Mouse (Mus musculus) heart, embryonic 12.5 days (tissue): ENCODE results near the gene Ifi211. TPM values are rescaled to one million over a fixed set of nuclear protein-coding genes. Genes with fewer than 3 reads are reported as not detected.
"Not testable (repeated sequence)": the region's sequence is repeated elsewhere in the genome, so short reads cannot be mapped to it uniquely, and the experiment has no call there.

Experiments used
- ATAC-seq: fragments of 200-750 bp; cut with Nextera tagmentation; 2 replicates; pipeline ENCODE4 v1.8.0; 2017; ENCODE audit warnings: moderate TSS enrichment, moderate library complexity; ENCODE audit not compliant: insufficient number of reproducible peaks, low FRiP score
- H3K27ac ChIP-seq: fragments of 300-500 bp; sonication (generic); 2 replicates; pipeline ENCODE4 v1.5.1; 2016; ENCODE audit warnings: mild to moderate bottlenecking, moderate library complexity; ENCODE audit not compliant: poor library complexity, severe bottlenecking
- H3K27me3 ChIP-seq: fragments of 300-500 bp; sonication (generic); replicated peaks from 2 replicates; pipeline ENCODE4 v1.6.1; 2016; ENCODE audit warnings: mild to moderate bottlenecking, moderate library complexity
- H3K36me3 ChIP-seq: fragments of 300-500 bp; sonication (generic); 2 replicates; pipeline ENCODE4 v1.6.1; 2016; ENCODE audit warnings: mild to moderate bottlenecking, moderate library complexity
- H3K4me1 ChIP-seq: fragments of 300-500 bp; sonication (generic); replicated peaks from 2 replicates; pipeline ENCODE4 v1.6.1; 2016; ENCODE audit warnings: mild to moderate bottlenecking
- H3K4me2 ChIP-seq: fragments of 300-500 bp; sonication (generic); 2 replicates; pipeline ENCODE4 v1.6.1; 2016; ENCODE audit warnings: mild to moderate bottlenecking, moderate library complexity
- H3K4me3 ChIP-seq: fragments of 300-500 bp; sonication (generic); 2 replicates; pipeline ENCODE4 v1.5.1; 2016; ENCODE audit warnings: mild to moderate bottlenecking
- H3K9ac ChIP-seq: fragments of 300-500 bp; sonication (generic); 2 replicates; pipeline ENCODE4 v1.6.1; 2016; ENCODE audit warnings: mild to moderate bottlenecking, moderate library complexity
- H3K9me3 ChIP-seq: fragments of 300-500 bp; sonication (generic); replicated peaks from 2 replicates; pipeline ENCODE4 v1.6.1; 2016; ENCODE audit warnings: mild to moderate bottlenecking, moderate library complexity
- WGBS: fragments of 180-500 bp; shearing (Covaris S2); methylation state at CpG from one replicate; pipeline ENCODE4 v1.1.7; 2016; 5-methylcytosine and 5-hydroxymethylcytosine counted together
- polyA plus RNA-seq: library from polyadenylated mRNA; unstranded; fragments of >200 nt; fragmentation: Nextera tagmentation; extraction: Ambion mirVana; gene quantifications from 2 replicates; pipeline ENCODE4 v1.2.1, GENCODE M21; 2016

The Ifi211 gene
- polyA plus RNA-seq, 1 experiment from 2014 or later = 3.4 TPM

DNA sequence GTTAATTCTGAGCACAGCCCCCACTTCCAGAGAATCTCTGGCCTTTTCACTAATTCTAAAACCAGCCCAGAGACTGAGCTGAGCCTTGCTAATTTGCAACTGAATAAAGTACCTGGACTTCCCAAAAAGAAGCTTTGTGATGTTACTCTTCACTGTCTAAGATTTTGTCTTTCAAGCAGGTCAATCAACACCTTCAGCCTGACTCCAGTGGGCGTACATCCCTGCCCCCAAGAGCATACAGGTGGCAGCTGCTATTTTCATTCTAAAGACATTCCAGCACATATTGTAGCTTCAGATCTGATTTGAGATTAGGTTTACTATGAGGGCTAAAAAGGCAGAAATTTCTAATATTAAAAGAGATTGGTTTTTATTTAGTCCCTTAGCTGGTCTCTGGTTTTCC, 44.3 kb downstream of the Ifi211 start:
- H3K27ac ChIP-seq, H3K27me3 ChIP-seq, H3K9ac ChIP-seq, H3K4me1 ChIP-seq, H3K4me2 ChIP-seq, H3K36me3 ChIP-seq, H3K9me3 ChIP-seq, H3K4me3 ChIP-seq, ATAC-seq: not testable (repeated sequence)
- WGBS = 72% methylated on average over 1 of the region's 1 CpGs

DNA sequence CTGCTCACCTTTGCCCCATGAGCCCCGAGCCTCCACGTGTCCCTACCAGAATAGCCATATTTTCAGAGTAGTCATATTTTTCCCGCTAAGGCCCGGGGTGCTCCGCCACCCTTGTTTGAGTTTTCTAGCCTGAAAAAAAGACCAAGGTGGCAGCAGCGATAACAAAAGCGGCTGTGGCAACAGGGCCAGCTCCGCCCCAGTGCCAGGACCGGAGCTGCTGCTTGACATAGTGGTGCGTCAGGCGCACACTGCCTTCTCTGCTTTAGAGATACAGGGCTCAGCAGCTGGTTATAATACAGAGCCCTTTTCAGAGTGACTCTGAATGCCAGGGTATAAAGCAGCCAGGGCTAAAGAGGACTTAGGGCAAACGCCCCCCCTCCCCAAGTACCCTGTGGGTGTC, 46.3 kb downstream of the Ifi211 start:
- H3K4me3 ChIP-seq = no peak overlapping the region
- no peak for ATAC-seq

DNA sequence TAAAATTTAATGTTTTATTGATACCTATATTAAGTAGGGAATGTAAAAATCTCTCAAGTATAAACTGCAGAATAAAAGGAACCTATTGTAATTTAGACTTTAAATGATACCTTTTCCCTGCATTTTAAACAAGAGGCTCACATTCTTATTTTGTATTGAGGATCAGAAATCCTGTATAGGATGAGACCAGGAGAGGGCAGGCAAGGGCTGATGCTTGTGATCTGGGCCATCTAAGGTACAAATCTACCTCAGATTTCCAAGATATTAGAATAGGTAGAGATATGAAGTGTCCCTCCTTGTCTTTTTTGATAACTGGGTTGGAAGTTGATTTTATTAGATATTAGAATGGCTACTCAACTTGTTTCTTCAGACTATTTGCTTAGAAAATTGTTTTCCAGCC, 59.1 kb downstream of the Ifi211 start:
- H3K27ac ChIP-seq, H3K36me3 ChIP-seq, ATAC-seq, H3K4me3 ChIP-seq, H3K4me1 ChIP-seq, H3K27me3 ChIP-seq, H3K9me3 ChIP-seq, H3K4me2 ChIP-seq, H3K9ac ChIP-seq: not testable (repeated sequence)

More for the DNA sequence above, 46.3 kb downstream of the Ifi211 start:
- Histone ChIP-seq H3K27me3 (no peaks in the 10 kb centered on the region), H3K4me1 (no peaks in the 10 kb centered on the region), H3K36me3 (no peaks in the 10 kb centered on the region), H3K4me2 (no peak overlapping the region), H3K9ac (no peak overlapping the region), H3K9me3 (peaks cover 5% of the 10 kb centered on the region), H3K27ac (no peak overlapping the region)
- 77% methylated on average over 12 of the region's 12 CpGs for WGBS

DNA sequence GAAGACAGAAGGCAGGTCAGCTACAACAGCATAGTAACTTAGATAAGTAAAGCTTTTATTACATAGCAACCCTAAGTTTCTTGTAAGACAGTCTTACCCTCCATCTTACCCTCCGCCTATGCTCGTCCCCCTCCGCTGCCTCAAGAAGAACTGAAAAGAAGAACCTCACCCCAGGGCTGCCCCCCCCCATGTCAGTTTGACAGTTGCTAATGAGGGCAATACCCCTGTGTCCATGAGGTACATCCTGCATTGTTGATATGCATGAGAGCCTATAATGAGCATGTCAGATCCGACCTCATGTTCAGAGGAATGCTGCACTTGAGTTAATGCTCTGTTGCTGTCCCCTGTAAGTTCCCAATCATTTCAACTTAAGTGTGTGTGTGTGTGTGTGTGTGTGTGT, 60.0 kb downstream of the Ifi211 start:
- not testable (repeated sequence) for H3K4me1 ChIP-seq
- 58% methylated on average over 4 of the region's 4 CpGs for WGBS

More for the DNA sequence above, 60.0 kb downstream of the Ifi211 start:
- not testable (repeated sequence) for H3K9ac ChIP-seq, H3K4me3 ChIP-seq, H3K9me3 ChIP-seq, H3K27me3 ChIP-seq, ATAC-seq, H3K4me2 ChIP-seq, H3K36me3 ChIP-seq, H3K27ac ChIP-seq

Other genes starting within 250 kb of the Ifi211 start
- 0.06 TPM in 2 replicates for gene Ifi208, start 239.4 kb downstream of the Ifi211 start, polyA plus RNA-seq
- gene Ifi207, start 171.3 kb downstream of the Ifi211 start, polyA plus RNA-seq = 0.15 and 0.30 TPM in 2 replicates
- gene Ifi204, start 146.1 kb downstream of the Ifi211 start, polyA plus RNA-seq = 0.37 and 0.81 TPM in 2 replicates
- gene Mndal, start 29.4 kb upstream of the Ifi211 start, polyA plus RNA-seq = 3.3 and 4.1 TPM in 2 replicates
- 0.18 and 0.35 TPM in 2 replicates for gene Ifi203, start 29.6 kb upstream of the Ifi211 start, polyA plus RNA-seq
- not detected in 2 replicates for gene Ifi202b, start 69.7 kb upstream of the Ifi211 start, polyA plus RNA-seq
- 2.4 and 2.9 TPM in 2 replicates for gene Ifi205, start 118.8 kb upstream of the Ifi211 start, polyA plus RNA-seq
- gene Olfr433, start 127.7 kb upstream of the Ifi211 start, polyA plus RNA-seq = 0.05 TPM in 1 of 2 replicates, not detected in the other
- not detected in 2 replicates for gene Olfr432, start 136.2 kb upstream of the Ifi211 start, polyA plus RNA-seq
- not detected in 2 replicates for gene Olfr430, start 153.6 kb upstream of the Ifi211 start, polyA plus RNA-seq
- not detected in 2 replicates for gene Olfr429, start 171.3 kb upstream of the Ifi211 start, polyA plus RNA-seq
- not detected in 2 replicates for gene Olfr427, start 183.8 kb upstream of the Ifi211 start, polyA plus RNA-seq
- gene Olfr231, start 208.1 kb upstream of the Ifi211 start, polyA plus RNA-seq = not detected in 2 replicates
- not detected in 2 replicates for gene Olfr424, start 218.5 kb upstream of the Ifi211 start, polyA plus RNA-seq
- not detected in 2 replicates for gene Olfr420, start 242.6 kb upstream of the Ifi211 start, polyA plus RNA-seq